In genomic region chr11:66418216-66418615, GRCm38 (mm10) we compare ENCODE assay signal across 18 mouse cellular contexts.
"Had no signal": no experiment of that assay in that cellular context is flagged by ENCODE, and none has a peak within 500 bp of the region (broad histone marks: within the 10 kb centered on the region; RNA-seq: fewer than 3 reads in every experiment).

No protein-coding gene starts in this region.

- H3K27ac ChIP-seq: kidney, embryonic 15.5 days; left cerebral cortex, adult 2 months; limb, embryonic 10.5 days; liver, embryonic 15.5 days; macrophage; stomach, embryonic 15.5 days had no signal

- H3K4me3 ChIP-seq: kidney, embryonic 15.5 days; left cerebral cortex, adult 2 months; limb, embryonic 10.5 days; liver, embryonic 15.5 days; megakaryocyte, embryonic 14.5 days; stomach, embryonic 15.5 days had no signal

- H3K4me2 ChIP-seq: kidney, embryonic 15.5 days; liver, embryonic 11.5 days; liver, embryonic 15.5 days; midbrain, embryonic 11.5 days; stomach, embryonic 15.5 days had no signal

- H3K9me3 ChIP-seq: kidney, embryonic 15.5 days; limb, embryonic 10.5 days; liver, embryonic 15.5 days; stomach, embryonic 15.5 days had no signal

- DNase-seq: kidney, adult 2 months; kidney, postnatal 14 days; lung, adult 2 months; lung, postnatal 10 days; retina, postnatal 1 day; right cerebral cortex, postnatal 4 days; spleen, adult 18-20 months; thymus, postnatal 4 days had no signal

- H3K4me1 ChIP-seq: kidney, embryonic 15.5 days; limb, embryonic 10.5 days; liver, embryonic 15.5 days; megakaryocyte, embryonic 14.5 days; stomach, embryonic 15.5 days had no signal

- H3K27me3 ChIP-seq: kidney, embryonic 15.5 days; liver, embryonic 15.5 days; megakaryocyte, embryonic 14.5 days; stomach, embryonic 15.5 days had no signal

- H3K36me3 ChIP-seq: kidney, embryonic 15.5 days; limb, embryonic 10.5 days; liver, embryonic 15.5 days; stomach, embryonic 15.5 days had no signal

- H3K9ac ChIP-seq: kidney, embryonic 15.5 days; liver, embryonic 15.5 days; stomach, embryonic 15.5 days had no signal

- ATAC-seq: midbrain, embryonic 16.5 days had no signal
